Mouse (Mus musculus) thymus, adult 2 months (tissue): ENCODE measurements around the gene Runx2.

Source experiments
- CTCF ChIP-seq: fragments of 200-500 bp; IDR thresholded peaks from 2 replicates; pipeline ENCODE4 v1.5.1; 2012; ENCODE audit warnings: mild to moderate bottlenecking, control low read depth, low read length, moderate library complexity, borderline replicate concordance; ENCODE audit not compliant: control insufficient read depth, poor library complexity, insufficient read depth; ENCODE audit errors: extremely low read depth
- POLR2A ChIP-seq: fragments of 200-500 bp; IDR thresholded peaks from 2 replicates; pipeline ENCODE4 v1.6.1; 2012; ENCODE audit warnings: mild to moderate bottlenecking, low read length, control low read depth, moderate library complexity; ENCODE audit not compliant: control insufficient read depth, poor library complexity, insufficient read depth; ENCODE audit errors: extremely low read depth

DNA sequence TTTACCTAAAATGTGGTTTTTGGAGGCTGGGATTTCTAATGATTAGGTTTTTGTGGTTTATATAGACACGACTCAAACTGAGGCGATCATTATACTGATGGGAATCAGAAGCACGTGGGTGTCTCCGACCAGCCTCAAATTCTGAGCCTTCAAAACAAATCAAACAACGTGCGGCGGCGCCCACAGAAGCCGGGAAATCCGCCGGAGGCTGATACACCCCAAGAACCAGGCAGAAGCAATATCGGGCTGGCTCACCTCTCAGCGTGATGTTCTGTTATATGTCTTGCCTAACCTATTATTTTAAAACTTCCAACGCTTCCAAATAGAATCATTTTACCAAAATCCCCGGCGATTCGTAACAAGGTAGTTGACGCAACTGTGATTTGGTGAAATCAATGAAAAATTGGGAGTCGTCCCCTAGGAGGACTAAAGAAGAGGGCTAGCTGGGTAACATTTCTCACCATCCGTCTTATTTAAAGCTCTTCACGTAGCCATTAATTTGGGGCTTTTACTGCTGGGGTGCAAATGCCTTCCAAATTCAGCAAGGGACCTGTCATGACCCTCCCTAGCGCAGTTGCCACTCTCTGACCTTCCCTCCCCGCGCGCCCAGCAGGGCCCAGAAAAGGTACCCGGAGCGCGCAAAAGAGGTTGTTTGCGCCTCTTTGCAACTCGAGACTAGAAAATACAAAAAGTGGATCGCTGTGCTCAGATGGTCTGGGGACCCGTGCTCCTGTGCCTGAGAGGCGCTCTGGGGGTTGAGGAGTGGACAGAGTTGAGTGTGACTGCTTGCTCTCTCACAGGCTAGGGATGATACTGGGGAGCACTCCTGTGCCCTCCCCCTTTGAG lies 77.1 kb downstream of the Runx2 start:
- TF ChIP-seq POLR2A (no peak), CTCF (no peak)
